Mouse (Mus musculus) liver, embryonic 12.5 days (tissue): ENCODE results near the gene Syt7. TPM values are rescaled to one million over a fixed set of nuclear protein-coding genes. Genes with fewer than 3 reads are reported as not detected.

Source experiments
- ATAC-seq: fragments of 200-750 bp; cut with Nextera tagmentation; 2 replicates; pipeline ENCODE4 v1.8.0; 2017; ENCODE audit warnings: moderate number of reproducible peaks, mild to moderate bottlenecking, moderate library complexity
- H3K27ac ChIP-seq: fragments of 300-500 bp; sonication (generic); 2 replicates; pipeline ENCODE4 v1.5.1; 2016; ENCODE audit warnings: mild to moderate bottlenecking
- H3K27me3 ChIP-seq: fragments of 300-500 bp; sonication (generic); replicated peaks from 2 replicates; pipeline ENCODE4 v1.6.1; 2016; ENCODE audit warnings: mild to moderate bottlenecking, moderate library complexity
- H3K36me3 ChIP-seq: fragments of 300-500 bp; sonication (generic); 2 replicates; pipeline ENCODE4 v1.6.1; 2016; ENCODE audit warnings: mild to moderate bottlenecking, moderate library complexity
- H3K4me1 ChIP-seq: fragments of 300-500 bp; sonication (generic); 2 replicates; pipeline ENCODE4 v1.6.1; 2016
- H3K4me2 ChIP-seq: fragments of 300-500 bp; sonication (generic); 2 replicates; pipeline ENCODE4 v1.6.1; 2016; ENCODE audit warnings: mild to moderate bottlenecking, moderate library complexity
- H3K4me3 ChIP-seq: fragments of 300-500 bp; sonication (generic); 2 replicates; pipeline ENCODE4 v1.5.1; 2016; ENCODE audit warnings: mild to moderate bottlenecking, moderate library complexity
- H3K9ac ChIP-seq: fragments of 300-500 bp; sonication (generic); 2 replicates; pipeline ENCODE4 v1.6.1; 2016; ENCODE audit warnings: mild to moderate bottlenecking, moderate library complexity
- H3K9me3 ChIP-seq: fragments of 300-500 bp; sonication (generic); replicated peaks from 2 replicates; pipeline ENCODE4 v1.6.1; 2016; ENCODE audit warnings: mild to moderate bottlenecking, moderate library complexity
- WGBS: fragments of 180-500 bp; shearing (Covaris S2); methylation state at CpG from one replicate; pipeline ENCODE4 v1.1.7; 2016; ENCODE audit not compliant: insufficient replicate concordance; 5-methylcytosine and 5-hydroxymethylcytosine counted together
- polyA plus RNA-seq: library from polyadenylated mRNA; unstranded; fragments of >200 nt; fragmentation: Nextera tagmentation; extraction: Ambion mirVana; gene quantifications from 2 replicates; pipeline ENCODE4 v1.2.1, GENCODE M21; 2016

Syt7 gene
- polyA plus RNA-seq, 1 experiment from 2014 or later = 0.91 TPM

GRCm38 (mm10) chr19:10479541-10479940 is 90.7 kb downstream of the Syt7 start:
- no peak overlapping the region for H3K4me3 ChIP-seq
- no peaks in the 10 kb centered on the region for H3K4me1 ChIP-seq
- no peak overlapping the region for H3K27ac ChIP-seq
- peaks cover 50% of the 10 kb centered on the region for H3K27me3 ChIP-seq
- 39% methylated on average over 4 of the region's 4 CpGs for WGBS
- ATAC-seq = no peak
- no peaks in the 10 kb centered on the region for H3K9me3 ChIP-seq
- no peak overlapping the region for H3K9ac ChIP-seq
- H3K4me2 ChIP-seq = no peak overlapping the region
- no peaks in the 10 kb centered on the region for H3K36me3 ChIP-seq

DNA sequence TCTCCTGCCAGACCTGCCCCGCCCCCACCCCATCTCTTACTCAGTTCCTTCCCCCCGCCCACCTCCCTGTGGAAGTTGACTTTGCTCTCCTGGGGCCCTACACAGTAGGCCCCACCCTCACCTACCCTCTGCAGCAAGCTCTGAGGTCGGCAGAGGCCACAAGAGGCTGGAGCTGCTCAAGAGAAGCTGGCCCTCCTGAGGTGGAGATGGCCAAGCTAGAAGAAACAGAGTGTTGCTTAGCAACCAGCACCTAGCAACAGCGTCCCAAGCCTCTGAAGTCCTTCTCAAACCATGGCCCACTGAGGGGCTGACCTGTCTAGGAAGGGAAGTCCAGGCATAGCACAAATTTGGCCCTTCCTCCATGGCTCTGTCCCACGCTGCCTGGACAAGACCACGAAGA is 93.8 kb downstream of the Syt7 start, which contains the start of gene Ppp1r32:
Gene Ppp1r32, minus strand, starts transcription at position 226 of the 400 bp plus-strand sequence.
- peaks cover 37% of the 10 kb centered on the region for H3K27me3 ChIP-seq
- no peak within 1 kb of the TSS for H3K4me2 ChIP-seq
- no peak within 1 kb of the TSS for H3K27ac ChIP-seq
- H3K36me3 ChIP-seq = no peaks in the 10 kb centered on the region
- no peaks in the 10 kb centered on the region for H3K4me1 ChIP-seq
- no peak for ATAC-seq
- H3K4me3 ChIP-seq = no peak within 1 kb of the TSS
- 27% methylated on average over 6 of the region's 6 CpGs for WGBS
- no peaks in the 10 kb centered on the region for H3K9me3 ChIP-seq
- no peak within 1 kb of the TSS for H3K9ac ChIP-seq

DNA sequence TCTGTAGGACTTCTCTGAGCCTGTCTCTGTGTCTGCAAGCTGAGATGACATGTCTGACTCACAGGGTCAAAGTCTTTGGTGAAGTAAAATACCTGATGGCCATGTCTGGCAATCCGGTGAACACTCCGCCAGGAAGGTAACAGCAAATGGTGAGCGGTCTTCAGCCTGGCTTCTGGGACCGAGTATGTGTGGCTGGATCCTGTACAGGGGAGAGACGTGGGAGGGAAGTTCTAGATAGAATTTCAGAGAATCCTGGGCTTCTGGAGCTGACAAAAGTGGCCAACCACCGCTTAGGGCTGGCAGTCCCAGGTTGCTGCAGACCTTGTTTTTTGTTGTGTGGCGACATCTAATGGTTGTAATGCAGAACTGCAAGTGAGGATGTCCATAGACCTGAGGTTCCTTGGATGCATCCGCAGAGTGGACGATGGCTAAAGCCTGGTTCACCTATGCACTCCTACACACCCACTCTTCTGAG is 97.4 kb downstream of the Syt7 start:
- Histone ChIP-seq H3K4me2 (no peak overlapping the region), H3K27me3 (peaks cover 39% of the 10 kb centered on the region), H3K36me3 (no peaks in the 10 kb centered on the region), H3K27ac (no peak overlapping the region), H3K9ac (no peak overlapping the region), H3K9me3 (no peaks in the 10 kb centered on the region), H3K4me3 (no peak overlapping the region), H3K4me1 (no peaks in the 10 kb centered on the region)
- WGBS = 22% methylated on average over 9 of the region's 9 CpGs
- ATAC-seq = peak; percentile 49; the same call in 1 of the 2 replicates

GRCm38 (mm10) chr19:10495670-10496069 is 106.8 kb downstream of the Syt7 start:
- Histone ChIP-seq H3K4me2 (no peak overlapping the region), H3K9me3 (no peaks in the 10 kb centered on the region), H3K4me1 (peaks cover 16% of the 10 kb centered on the region; the same call in 1 of the 2 replicates), H3K36me3 (peaks cover 24% of the 10 kb centered on the region), H3K4me3 (no peak overlapping the region), H3K9ac (no peak overlapping the region), H3K27ac (no peak overlapping the region), H3K27me3 (peaks cover 8% of the 10 kb centered on the region; the same call in 1 of the 2 replicates)
- 68% methylated on average over 1 of the region's 1 CpGs for WGBS
- ATAC-seq = no peak

DNA sequence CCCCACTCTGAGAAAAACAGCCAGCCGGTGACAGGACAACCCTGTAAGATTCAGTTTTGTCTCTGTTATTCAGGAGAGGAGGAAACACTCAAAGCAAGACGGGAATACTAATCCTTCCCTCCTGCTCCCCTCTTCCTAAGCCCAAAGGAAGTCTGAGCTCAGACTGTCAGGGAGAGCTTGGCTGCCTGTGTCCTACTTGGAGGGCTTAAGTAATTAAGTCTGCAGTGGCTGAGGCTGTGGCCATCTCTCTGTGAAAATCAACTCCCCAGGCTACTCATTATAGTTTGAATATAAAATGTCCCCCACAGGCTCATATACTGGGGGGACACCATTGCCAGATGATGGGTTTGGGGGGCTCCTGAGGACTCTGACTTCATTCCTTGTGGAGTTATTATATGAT is 108.1 kb downstream of the Syt7 start:
- Histone ChIP-seq H3K4me1 (peaks cover 16% of the 10 kb centered on the region; the same call in 1 of the 2 replicates), H3K9ac (no peak overlapping the region), H3K27ac (no peak overlapping the region), H3K4me2 (no peak overlapping the region), H3K36me3 (peaks cover 37% of the 10 kb centered on the region), H3K4me3 (no peak overlapping the region), H3K9me3 (no peaks in the 10 kb centered on the region), H3K27me3 (peaks cover 7% of the 10 kb centered on the region; the same call in 1 of the 2 replicates)
- 66% methylated on average over 2 of the region's 2 CpGs for WGBS
- no peak for ATAC-seq

- ATAC-seq = no peak
- Histone ChIP-seq H3K27me3 (peaks cover 1% of the 10 kb centered on the region; the same call in 1 of the 2 replicates), H3K9me3 (no peaks in the 10 kb centered on the region), H3K36me3 (peaks cover 44% of the 10 kb centered on the region), H3K4me2 (no peak overlapping the region), H3K4me1 (peaks cover 16% of the 10 kb centered on the region; the same call in 1 of the 2 replicates), H3K9ac (no peak overlapping the region), H3K27ac (no peak overlapping the region), H3K4me3 (no peak overlapping the region)
- WGBS = 24% methylated on average over 8 of the region's 8 CpGs
Measured at GRCm38 (mm10) chr19:10497512-10498160, 108.7 kb downstream of the Syt7 start.

GRCm38 (mm10) chr19:10500581-10500980 is 111.7 kb downstream of the Syt7 start:
- no peak for ATAC-seq

GRCm38 (mm10) chr19:10502571-10502970 is 113.7 kb downstream of the Syt7 start:
- H3K9me3 ChIP-seq = no peaks in the 10 kb centered on the region
- 0 out of 2 replicates have a peak, but pooled peaks have one; percentile 42 for ATAC-seq
- H3K4me1 ChIP-seq = peaks cover 9% of the 10 kb centered on the region; the same call in 1 of the 2 replicates
- H3K9ac ChIP-seq = no peak overlapping the region
- H3K4me2 ChIP-seq = no peak overlapping the region
- no peaks in the 10 kb centered on the region for H3K27me3 ChIP-seq
- H3K27ac ChIP-seq = no peak overlapping the region
- no peak overlapping the region for H3K4me3 ChIP-seq
- WGBS = 14% methylated on average over 4 of the region's 4 CpGs
- H3K36me3 ChIP-seq = peaks cover 90% of the 10 kb centered on the region

More at GRCm38 (mm10) chr19:10500581-10500980, 111.7 kb downstream of the Syt7 start:
- H3K9ac ChIP-seq = no peak overlapping the region
- H3K9me3 ChIP-seq = no peaks in the 10 kb centered on the region
- peaks cover 72% of the 10 kb centered on the region for H3K36me3 ChIP-seq
- no peak overlapping the region for H3K4me2 ChIP-seq
- H3K4me3 ChIP-seq = no peak overlapping the region
- 92% methylated on average over 8 of the region's 8 CpGs for WGBS
- H3K27me3 ChIP-seq = no peaks in the 10 kb centered on the region
- H3K27ac ChIP-seq = no peak overlapping the region
- peaks cover 16% of the 10 kb centered on the region; the same call in 1 of the 2 replicates for H3K4me1 ChIP-seq

Other genes with a start within 250 kb of the Syt7 start
- gene Fads1, start 206.2 kb upstream of the Syt7 start, polyA plus RNA-seq = 86.4 and 91.6 TPM in 2 replicates
- gene Tmem258, start 185.1 kb upstream of the Syt7 start, polyA plus RNA-seq = 350 and 353 TPM in 2 replicates
- gene Fen1, start 184.9 kb upstream of the Syt7 start, polyA plus RNA-seq = 198 and 200 TPM in 2 replicates
- gene Myrf, start 148.3 kb upstream of the Syt7 start, polyA plus RNA-seq = 6.6 TPM in 2 replicates
- gene Dagla, start 84.2 kb upstream of the Syt7 start, polyA plus RNA-seq = 0.55 and 0.56 TPM in 2 replicates
- gene Lrrc10b, start 68.4 kb downstream of the Syt7 start, polyA plus RNA-seq = 0.06 and 0.12 TPM in 2 replicates
- gene Ppp1r32, start 93.8 kb downstream of the Syt7 start, polyA plus RNA-seq = not detected in 2 replicates
- gene Cpsf7, start 136.2 kb downstream of the Syt7 start, polyA plus RNA-seq = 19.6 and 20.5 TPM in 2 replicates
- gene Sdhaf2, start 137.1 kb downstream of the Syt7 start, polyA plus RNA-seq = 38.0 and 40.8 TPM in 2 replicates
- gene Tmem216, start 167.1 kb downstream of the Syt7 start, polyA plus RNA-seq = 14.9 and 18.2 TPM in 2 replicates
- gene Cyb561a3, start 188.1 kb downstream of the Syt7 start, polyA plus RNA-seq = 12.8 TPM in 2 replicates
- gene Tmem138, start 188.3 kb downstream of the Syt7 start, polyA plus RNA-seq = 18.5 and 19.4 TPM in 2 replicates
- 252 and 256 TPM in 2 replicates for gene Ddb1, start 216.2 kb downstream of the Syt7 start, polyA plus RNA-seq
- 10.1 and 10.2 TPM in 2 replicates for gene Tkfc, start 216.6 kb downstream of the Syt7 start, polyA plus RNA-seq
- gene Vwce, start 245.1 kb downstream of the Syt7 start, polyA plus RNA-seq = 6.2 and 7.6 TPM in 2 replicates